ENCODE assay signal across 9 mouse cellular contexts in genomic region chr6:13224596-13225227, GRCm38 (mm10). TPM values are rescaled to one million over a fixed set of nuclear protein-coding genes. Genes with fewer than 3 reads are reported as not detected.
A peak's percentile ranks its signal among the peaks of the same experiment; 100 is the strongest.
DNase-seq lines count a peak whose midpoint lies in the region; ATAC-seq and TF ChIP-seq lines count a peak whose summit lies in the region.
"Had no signal": no experiment of that assay in that cellular context is flagged by ENCODE, and none has a peak within 500 bp of the region (broad histone marks: within the 10 kb centered on the region; RNA-seq: fewer than 3 reads in every experiment).

TSS of gene Vwde (minus strand) at chr6:13224965.

- H3K4me1 ChIP-seq in testis, adult 2 months (ENCODE audit: control insufficient read depth, insufficient read depth, low read length): no peaks in the 10 kb centered on the region; the same call in 1 of the 2 replicates
- no peaks in the 10 kb centered on the region for H3K4me1 ChIP-seq in liver, embryonic 12.5 days

- no peak for TF ChIP-seq CTCF in testis, adult 2 months (IDR thresholded peaks at IDR 0.05; ENCODE audit: control insufficient read depth, insufficient read depth, insufficient replicate concordance, low read depth, low read length)

- H3K36me3 ChIP-seq in testis, adult 2 months (ENCODE audit: control insufficient read depth, insufficient read depth, low read length): no peaks in the 10 kb centered on the region
- H3K36me3 ChIP-seq in liver, embryonic 12.5 days: no peaks in the 10 kb centered on the region

- no peak for TF ChIP-seq POLR2A in testis, adult 2 months (IDR thresholded peaks at IDR 0.05; ENCODE audit: control insufficient read depth, low read depth, low read length)

- no peak for ATAC-seq in liver, embryonic 12.5 days

- no peaks in the 10 kb centered on the region for H3K27me3 ChIP-seq in testis, adult 2 months (ENCODE audit: control insufficient read depth, insufficient read depth, low read length)
- H3K27me3 ChIP-seq in liver, embryonic 12.5 days (replicated peaks): no peaks in the 10 kb centered on the region

- no peak within 1 kb of the TSS for H3K27ac ChIP-seq in testis, adult 2 months (ENCODE audit: control insufficient read depth, insufficient read depth, low read depth, low read length)
- no peak within 1 kb of the TSS for H3K27ac ChIP-seq in liver, embryonic 12.5 days

- H3K9ac ChIP-seq in liver, embryonic 12.5 days: no peak within 1 kb of the TSS

- peak within 1 kb of the TSS; percentile 47 for H3K4me2 ChIP-seq in liver, embryonic 12.5 days

- 21% methylated on average over 15 of the region's 15 CpGs for WGBS in liver, embryonic 12.5 days (ENCODE audit: insufficient replicate concordance)

- no peaks in the 10 kb centered on the region for H3K9me3 ChIP-seq in liver, embryonic 12.5 days (replicated peaks)

- peak within 1 kb of the TSS; percentile 14; the same call in 1 of the 2 replicates for H3K4me3 ChIP-seq in testis, adult 2 months (ENCODE audit: control insufficient read depth, low read depth, low read length)
- peak within 1 kb of the TSS; percentile 9; the same call in 1 of the 2 replicates for H3K4me3 ChIP-seq in liver, embryonic 12.5 days

- DNase-seq in adrenal gland, adult 2 months: peak; percentile 4
- no peak for DNase-seq in adrenal gland, adult 8-10 months
- DNase-seq in testis, postnatal 14 days (ENCODE audit: low spot score): no peak
- no peak for DNase-seq in spleen, postnatal 10 days (ENCODE audit: low spot score in 2 of 2)
- DNase-seq in B cell, adult 2 months: no peak
- no peak for DNase-seq in gastrocnemius, adult 8-10 months (ENCODE audit: low spot score in 2 of 2)
- DNase-seq: lung, adult 2 months had no signal

RNA-seq across cellular contexts. Expression of gene Vwde, which starts in this region (rescaled TPM):
- total RNA-seq in adrenal gland, adult 2 months (2021): not detected
- not detected in 2 replicates for polyA plus RNA-seq in adrenal gland, adult 2 months (2012; rRNA removed)
- total RNA-seq in adrenal gland, adult 8-10 months (2022): not detected
- polyA plus RNA-seq in testis, adult 2 months (2012; rRNA removed): not detected in 2 replicates
- polyA plus RNA-seq in liver, embryonic 12.5 days (2016; fragmentation: Nextera tagmentation; extraction: Ambion mirVana): not detected in 2 replicates
- not detected for total RNA-seq in gastrocnemius, adult 8-10 months (2022)
- polyA plus RNA-seq: lung, adult 2 months had no signal

Comparison
In these comparisons a context has a peak if more than half of its experiments do, and no peak if none do; other contexts are left out.
1. Peak in DNase-seq in adrenal gland, adult 2 months; RNA of the gene not detected or under 1 TPM.